Mouse (Mus musculus) urinary bladder, adult 2 months (tissue): ENCODE results near the gene Eif5a2. TPM values are rescaled to one million over a fixed set of nuclear protein-coding genes. Genes with fewer than 3 reads are reported as not detected.
"Not testable (repeated sequence)": the region's sequence is repeated elsewhere in the genome, so short reads cannot be mapped to it uniquely, and the experiment has no call there.

Experiments used
- DNase-seq: peaks from one replicate; pipeline ENCODE4 v3.0.0; 2022; ENCODE audit warnings: low spot score
- polyA plus RNA-seq: library from polyadenylated mRNA; depleted of rRNA; stranded (reverse); fragments of >200 nt; gene quantifications from 2 replicates; pipeline ENCODE4 v1.2.3, GENCODE M21; 2012; rRNA removed

Gene Eif5a2
- 4.7 and 5.0 TPM in 2 replicates for polyA plus RNA-seq

DNA sequence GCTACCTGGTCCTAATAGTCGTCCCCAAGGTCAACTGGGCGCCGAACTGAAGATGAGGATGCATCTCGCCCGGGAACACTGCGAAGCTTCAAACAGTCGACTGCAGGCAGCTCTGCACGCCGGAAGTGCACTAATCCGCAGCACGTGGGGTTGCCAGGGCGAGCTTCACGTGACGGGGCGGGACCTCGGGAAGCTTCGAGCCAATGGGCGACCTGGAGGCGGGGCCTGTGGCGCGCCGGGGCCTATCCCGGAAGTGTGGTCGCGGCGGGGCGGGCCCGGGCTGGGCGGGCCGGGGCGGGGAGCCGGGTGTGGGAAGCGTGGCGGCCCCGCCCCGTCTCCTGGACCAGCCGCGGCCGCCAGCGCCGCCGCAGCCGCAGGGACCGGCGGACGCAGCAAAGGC, at the start of gene Eif5a2:
Gene Eif5a2 (plus strand): TSS at position 283 of the 400 bp plus-strand sequence.
- DNase-seq: peak; percentile 72

DNA sequence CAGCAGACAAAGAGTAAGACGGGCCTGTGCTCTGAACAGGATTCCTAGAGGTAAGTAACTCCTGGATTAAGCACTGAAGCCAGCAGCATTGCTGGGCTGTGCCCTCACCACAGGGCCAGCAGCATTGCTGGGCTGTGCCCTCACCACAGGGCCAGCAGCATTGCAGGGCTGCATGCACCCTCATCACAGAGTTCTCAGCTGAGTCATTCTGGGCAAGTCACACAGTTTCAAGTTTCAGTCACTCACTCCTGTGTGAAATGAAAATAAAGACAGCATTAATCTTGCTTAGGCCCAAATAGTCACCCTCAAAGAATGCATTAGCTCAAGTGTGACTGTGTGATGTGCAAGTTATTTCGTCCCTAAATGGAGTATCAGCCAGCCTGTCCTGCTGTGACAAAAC, 46.4 kb upstream of the Eif5a2 start:
- no peak for DNase-seq

DNA sequence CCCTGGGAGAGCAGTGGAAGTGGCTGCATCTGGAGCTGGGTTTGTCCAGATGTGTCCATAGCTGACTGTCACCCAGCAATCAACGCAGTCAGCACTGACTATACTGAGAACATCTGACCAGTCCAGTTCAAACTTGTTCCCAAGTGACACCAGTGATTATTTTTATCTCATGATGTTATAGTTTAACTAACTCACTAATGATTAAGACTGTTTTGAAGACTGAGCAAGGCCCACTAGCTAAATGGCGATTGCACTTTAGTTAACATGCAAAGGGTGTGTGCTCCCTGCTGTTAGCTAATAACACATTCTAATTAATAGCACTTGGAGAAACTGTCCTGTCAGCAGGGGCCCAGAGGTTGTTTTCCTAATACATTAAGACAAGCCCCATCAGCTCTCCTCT, 44.1 kb upstream of the Eif5a2 start:
- no peak for DNase-seq

DNA sequence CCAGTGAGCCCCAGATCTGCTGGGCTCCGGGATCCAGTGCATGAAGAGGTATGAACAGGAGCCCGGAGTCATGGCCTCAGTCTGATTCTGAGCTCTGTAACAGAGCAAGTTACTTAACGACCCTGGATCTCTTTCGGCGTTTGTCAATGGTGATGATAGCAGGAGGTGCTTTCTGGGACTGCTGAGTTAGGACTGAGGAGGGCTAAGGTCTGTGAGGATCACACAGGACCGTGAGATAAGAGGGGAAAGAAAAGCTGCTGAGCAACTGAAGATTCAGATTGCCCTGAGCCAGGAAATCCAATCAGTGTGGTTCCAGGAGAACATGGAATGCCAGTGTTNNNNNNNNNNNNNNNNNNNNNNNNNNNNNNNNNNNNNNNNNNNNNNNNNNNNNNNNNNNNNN, 40.7 kb upstream of the Eif5a2 start:
- DNase-seq: no peak

GRCm38 (mm10) chr3:28743251-28743650, 37.8 kb upstream of the Eif5a2 start:
- no peak for DNase-seq

GRCm38 (mm10) chr3:28745835-28746483, 35.1 kb upstream of the Eif5a2 start:
- no peak for DNase-seq

GRCm38 (mm10) chr3:28748151-28748550, 32.9 kb upstream of the Eif5a2 start:
- DNase-seq: no peak

- no peak for DNase-seq
These were observed 32.1 kb upstream of the Eif5a2 start for GRCm38 (mm10) chr3:28748956-28749355.

DNA sequence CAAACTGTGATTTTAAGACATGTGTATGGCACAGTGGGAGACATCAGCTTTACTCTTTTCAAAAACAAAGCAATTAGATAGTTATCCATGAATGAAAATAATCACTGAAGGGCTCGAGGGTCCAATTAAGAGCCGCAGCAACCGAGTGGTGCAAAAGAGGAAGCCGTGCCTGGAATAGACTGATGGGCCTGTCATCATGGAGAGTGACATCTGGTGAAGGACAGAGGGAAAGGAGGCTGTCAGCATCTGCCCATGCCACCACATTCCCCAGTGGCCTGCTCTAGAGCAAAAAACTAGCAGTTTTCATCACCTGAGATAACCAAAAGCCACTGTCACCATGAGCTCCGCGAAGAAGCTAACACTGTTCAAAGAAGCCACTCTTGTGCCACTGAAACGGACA, 25.6 kb upstream of the Eif5a2 start:
- DNase-seq: no peak

GRCm38 (mm10) chr3:28761225-28761789, 19.8 kb upstream of the Eif5a2 start:
- DNase-seq: no peak

DNA sequence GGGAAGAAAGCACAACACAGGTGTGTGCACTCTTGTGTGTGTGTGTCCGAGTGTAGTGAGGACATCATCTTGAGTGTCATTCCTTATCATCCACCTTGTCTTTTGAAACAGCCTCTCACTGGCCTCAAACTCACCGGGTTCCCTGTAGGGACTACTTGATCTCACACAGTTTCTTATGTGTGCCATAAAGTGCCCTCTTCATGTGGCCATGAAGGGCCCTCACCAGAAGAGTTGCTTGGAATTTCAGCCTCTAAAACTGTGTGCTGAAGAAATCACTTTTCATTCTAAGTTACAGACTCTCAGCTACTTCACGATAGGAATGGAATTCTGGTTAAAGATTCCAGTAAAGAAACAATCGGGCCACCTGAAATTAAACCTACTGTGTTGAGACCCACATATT, 14.1 kb upstream of the Eif5a2 start:
- no peak for DNase-seq

- no peak for DNase-seq
These were observed 12.9 kb upstream of the Eif5a2 start for GRCm38 (mm10) chr3:28768222-28768621.

DNA sequence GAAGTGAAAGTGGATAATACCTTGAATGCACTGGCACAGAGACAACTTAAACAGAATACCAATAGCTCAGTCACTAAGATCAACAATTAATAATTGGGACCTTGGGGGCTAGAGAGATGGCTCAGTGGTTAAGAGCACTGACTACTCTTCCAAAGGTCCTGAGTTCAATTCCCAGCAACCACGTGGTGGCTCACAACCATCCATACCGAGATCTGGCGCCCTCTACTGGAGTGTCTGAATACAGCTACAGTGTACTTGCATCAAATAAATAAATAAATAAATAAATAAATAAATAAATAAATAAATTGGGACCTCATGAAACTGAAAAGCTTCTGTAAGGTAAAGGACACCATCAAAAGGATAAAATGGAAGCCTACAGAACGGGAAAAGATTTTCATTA, 8.2 kb upstream of the Eif5a2 start:
- DNase-seq: not testable (repeated sequence)

DNA sequence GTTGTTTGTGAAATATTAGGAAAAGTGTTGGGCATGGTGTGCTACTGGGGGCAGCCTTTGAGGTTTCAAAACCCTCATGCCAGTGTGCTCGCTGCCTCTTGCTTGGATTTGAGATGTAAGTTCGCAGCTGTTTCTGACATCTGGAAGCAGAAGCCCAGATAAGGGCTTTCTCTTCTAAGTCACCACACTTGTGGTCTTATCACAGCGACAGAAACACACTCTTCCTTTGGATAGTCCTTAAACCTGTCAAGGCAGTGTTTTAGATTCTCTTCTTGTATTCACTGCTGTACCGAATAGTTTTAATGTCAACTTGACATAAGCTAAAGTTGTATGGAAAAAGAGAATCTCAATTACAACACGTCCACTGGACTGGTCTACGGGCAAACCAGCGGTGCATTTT, 5.7 kb upstream of the Eif5a2 start:
- DNase-seq: no peak

- no peak for DNase-seq
These were observed 5.1 kb upstream of the Eif5a2 start for GRCm38 (mm10) chr3:28775958-28776357.

DNA sequence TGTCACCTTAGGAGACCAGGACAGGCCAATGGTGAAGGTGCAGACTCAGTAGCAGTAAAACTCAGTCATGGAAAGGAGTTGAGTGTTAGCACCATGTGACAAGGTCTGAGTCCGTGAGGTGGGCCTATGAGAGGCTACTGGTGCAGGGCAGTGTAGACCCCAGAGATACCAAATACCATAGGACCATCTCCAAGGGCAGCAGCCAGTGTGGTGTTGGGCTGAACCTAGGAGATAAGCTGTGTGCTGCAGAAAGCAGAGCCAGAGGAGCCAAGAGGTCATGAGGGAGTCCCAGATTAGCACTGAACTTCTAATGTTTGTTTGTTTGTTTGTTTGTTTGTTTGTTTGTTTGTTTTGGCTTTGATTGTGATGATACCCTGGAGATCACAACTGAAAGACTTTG, 4.6 kb upstream of the Eif5a2 start:
- DNase-seq: no peak

GRCm38 (mm10) chr3:28780511-28780910, 565 bp upstream of the Eif5a2 start:
- DNase-seq: no peak

- no peak for DNase-seq
These were observed 346 bp downstream of the Eif5a2 start for GRCm38 (mm10) chr3:28781422-28781821.

GRCm38 (mm10) chr3:28781848-28782247, 772 bp downstream of the Eif5a2 start:
- DNase-seq: no peak

- no peak for DNase-seq
These were observed 3.1 kb downstream of the Eif5a2 start for GRCm38 (mm10) chr3:28784176-28784575.

GRCm38 (mm10) chr3:28794835-28795234, 13.8 kb downstream of the Eif5a2 start:
- no peak for DNase-seq

GRCm38 (mm10) chr3:28805301-28806097, 24.4 kb downstream of the Eif5a2 start, which contains the start of gene Rpl22l1:
TSS of gene Rpl22l1 (plus strand) at chr3:28805436.
- peak; percentile 90 for DNase-seq
